Mouse (Mus musculus) CD4-positive naive resting alpha-beta T cell, adult 76 days (primary cell): ENCODE measurements around the gene Gm49380. TPM values are rescaled to one million over a fixed set of nuclear protein-coding genes. Genes with fewer than 3 reads are reported as not detected.

Experiments
- total RNA-seq: library from RNA; stranded (reverse); gene quantifications from one replicate; pipeline ENCODE4 v1.2.4, GENCODE M21; 2023

Gene Gm49380
- total RNA-seq, result 0.23 TPM

GRCm38 (mm10) chr9:44113105-44113789, at the start of gene Gm49380, which contains the start of gene Rnf26:
Gm49380 (minus strand) TSS chr9:44113500.
Rnf26 (minus strand) TSS chr9:44113517.

GRCm38 (mm10) chr9:44134101-44134850, 21.0 kb upstream of the Gm49380 start, which contains the start of gene Mcam:
Mcam (plus strand) TSS chr9:44134469.

GRCm38 (mm10) chr9:44107110-44107509, 6.2 kb downstream of the Gm49380 start, which contains the start of gene C1qtnf5:
C1qtnf5 (plus strand) TSS chr9:44107245.

GRCm38 (mm10) chr9:44101490-44101889, 11.8 kb downstream of the Gm49380 start, which contains the start of gene Mfrp:
Mfrp (plus strand) TSS chr9:44101729.

GRCm38 (mm10) chr9:44066785-44067225, 46.5 kb downstream of the Gm49380 start, which contains the start of gene Usp2:
Usp2 (plus strand) TSS chr9:44067021.

GRCm38 (mm10) chr9:44042836-44043707, 70.2 kb downstream of the Gm49380 start, which contains the start of gene Thy1:
Thy1 (plus strand) TSS chr9:44043384.

Other genes with a start within 250 kb of the Gm49380 start
- gene Thy1, start 70.1 kb downstream of the Gm49380 start, total RNA-seq, result 595 TPM
- gene Usp2, start 46.5 kb downstream of the Gm49380 start, total RNA-seq, result 66.1 TPM
- gene Mfrp, start 11.8 kb downstream of the Gm49380 start, total RNA-seq, result 1.3 TPM
- gene C1qtnf5, start 6.3 kb downstream of the Gm49380 start, total RNA-seq, result 6.4 TPM
- gene Rnf26, start within 50 bp of the Gm49380 start, total RNA-seq, result 23.1 TPM
- gene Mcam, start 21.0 kb upstream of the Gm49380 start, total RNA-seq, result 2.8 TPM
- 153 TPM for gene Cbl, start 120.5 kb upstream of the Gm49380 start, total RNA-seq
- not detected for gene Ccdc153, start 127.2 kb upstream of the Gm49380 start, total RNA-seq
- gene Pdzd3, start 138.0 kb upstream of the Gm49380 start, total RNA-seq, result not detected
- 7.1 TPM for gene Nlrx1, start 155.1 kb upstream of the Gm49380 start, total RNA-seq
- 0.35 TPM for gene Abcg4, start 175.1 kb upstream of the Gm49380 start, total RNA-seq
- 47.4 TPM for gene Hinfp, start 192.2 kb upstream of the Gm49380 start, total RNA-seq
- 23.0 TPM for gene C2cd2l, start 206.8 kb upstream of the Gm49380 start, total RNA-seq
- gene Dpagt1, start 212.5 kb upstream of the Gm49380 start, total RNA-seq, result 5.8 TPM
- gene H2afx, start 221.2 kb upstream of the Gm49380 start, total RNA-seq, result 35.0 TPM
- 18.1 TPM for gene Hmbs, start 230.7 kb upstream of the Gm49380 start, total RNA-seq
- 55.9 TPM for gene Vps11, start 248.2 kb upstream of the Gm49380 start, total RNA-seq